Mouse (Mus musculus): ENCODE results near the gene Rfx8. TPM values are rescaled to one million over a fixed set of nuclear protein-coding genes. Genes with fewer than 3 reads are reported as not detected.

Gene Rfx8
- polyA plus RNA-seq, 1 experiment: 0.08 TPM

- no peak for DNase-seq (ENCODE audit: low read depth in 1 of 2, low spot score in 2 of 2)
- TF ChIP-seq POLR2A (IDR thresholded peaks at IDR 0.05; ENCODE audit: low read depth, low read length) (no peak), CTCF (IDR thresholded peaks at IDR 0.05; ENCODE audit: extremely low read depth, insufficient read depth, insufficient read length, insufficient replicate concordance) (no peak)
- Histone ChIP-seq H3K27me3 (ENCODE audit: control insufficient read depth, insufficient read depth, low read length) (no peaks in the 10 kb centered on the region), H3K4me1 (ENCODE audit: control insufficient read depth, insufficient read depth, insufficient read length) (no peaks in the 10 kb centered on the region), H3K27ac (ENCODE audit: insufficient read depth, low read length) (no peak overlapping the region), H3K4me3 (ENCODE audit: extremely low read depth, insufficient read depth, insufficient read length) (no peak overlapping the region), H3K36me3 (ENCODE audit: control insufficient read depth, insufficient read depth, low read length) (no peaks in the 10 kb centered on the region)
- 67% methylated on average over 5 of the region's 5 CpGs for WGBS
Observed at GRCm38 (mm10) chr1:39623106-39623505, 97.7 kb downstream of the Rfx8 start.

DNA sequence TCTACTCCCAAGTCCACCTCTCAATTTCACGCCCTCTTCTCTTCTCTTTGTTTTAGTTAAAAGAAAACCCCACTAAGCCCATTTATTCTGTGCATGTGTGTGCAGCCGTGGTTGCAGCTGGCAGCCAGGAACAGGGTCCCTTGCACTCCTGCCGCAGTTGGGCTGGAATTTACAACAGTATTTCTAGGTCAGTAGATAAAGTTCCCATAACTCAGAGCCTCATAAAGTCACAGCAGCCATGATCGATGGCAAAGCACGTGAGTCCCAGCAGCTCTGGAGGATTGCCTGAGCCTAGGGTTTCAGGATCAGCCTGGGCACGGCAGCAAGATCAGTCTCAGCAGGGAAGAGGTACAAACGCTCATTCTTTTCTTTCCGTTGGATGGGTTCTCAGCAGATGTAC lies 102.3 kb downstream of the Rfx8 start:
- no peak for TF ChIP-seq CTCF (IDR thresholded peaks at IDR 0.05; ENCODE audit: extremely low read depth, insufficient read depth, insufficient read length, insufficient replicate concordance)
- no peak for TF ChIP-seq POLR2A (IDR thresholded peaks at IDR 0.05; ENCODE audit: low read depth, low read length)
- Histone ChIP-seq H3K27me3 (ENCODE audit: control insufficient read depth, insufficient read depth, low read length) (no peaks in the 10 kb centered on the region), H3K36me3 (ENCODE audit: control insufficient read depth, insufficient read depth, low read length) (no peaks in the 10 kb centered on the region), H3K4me1 (ENCODE audit: control insufficient read depth, insufficient read depth, insufficient read length) (no peaks in the 10 kb centered on the region), H3K27ac (ENCODE audit: insufficient read depth, low read length) (no peak overlapping the region), H3K4me3 (ENCODE audit: extremely low read depth, insufficient read depth, insufficient read length) (no peak overlapping the region)
- WGBS: 85% methylated on average over 8 of the region's 8 CpGs
- DNase-seq (ENCODE audit: low read depth in 1 of 2, low spot score in 2 of 2): no peak

GRCm38 (mm10) chr1:39615526-39615925 lies 105.3 kb downstream of the Rfx8 start:
- no peaks in the 10 kb centered on the region for H3K36me3 ChIP-seq (ENCODE audit: control insufficient read depth, insufficient read depth, low read length)
- 84% methylated on average over 6 of the region's 6 CpGs for WGBS
- no peaks in the 10 kb centered on the region for H3K4me1 ChIP-seq (ENCODE audit: control insufficient read depth, insufficient read depth, insufficient read length)
- H3K27me3 ChIP-seq (ENCODE audit: control insufficient read depth, insufficient read depth, low read length): no peaks in the 10 kb centered on the region
- no peak overlapping the region for H3K4me3 ChIP-seq (ENCODE audit: extremely low read depth, insufficient read depth, insufficient read length)
- TF ChIP-seq CTCF (IDR thresholded peaks at IDR 0.05; ENCODE audit: extremely low read depth, insufficient read depth, insufficient read length, insufficient replicate concordance) (no peak), POLR2A (IDR thresholded peaks at IDR 0.05; ENCODE audit: low read depth, low read length) (no peak)
- no peak overlapping the region for H3K27ac ChIP-seq (ENCODE audit: insufficient read depth, low read length)
- DNase-seq (ENCODE audit: low read depth in 1 of 2, low spot score in 2 of 2): no peak

Other genes starting within 250 kb of the Rfx8 start
- 21.8 and 26.2 TPM in 2 replicates for gene Tbc1d8, start 242.2 kb downstream of the Rfx8 start, polyA plus RNA-seq (2012; rRNA removed)
- gene Cnot11, start 186.0 kb downstream of the Rfx8 start, polyA plus RNA-seq (2012; rRNA removed): 11.2 and 17.9 TPM in 2 replicates
- gene Rnf149, start 143.6 kb downstream of the Rfx8 start, polyA plus RNA-seq (2012; rRNA removed): 15.5 and 20.8 TPM in 2 replicates
- gene Creg2, start 69.5 kb downstream of the Rfx8 start, polyA plus RNA-seq (2012; rRNA removed): 0.05 and 0.07 TPM in 2 replicates
- not detected in 2 replicates for gene Gm3646, start 84.3 kb upstream of the Rfx8 start, polyA plus RNA-seq (2012; rRNA removed)
- 54.3 and 60.7 TPM in 2 replicates for gene Map4k4, start 179.9 kb upstream of the Rfx8 start, polyA plus RNA-seq (2012; rRNA removed)